Mouse (Mus musculus): Measurements from ENCODE around the gene Arhgef17.
A peak's percentile ranks its signal among the peaks of the same experiment; 100 is the strongest.

Arhgef17 gene

DNA sequence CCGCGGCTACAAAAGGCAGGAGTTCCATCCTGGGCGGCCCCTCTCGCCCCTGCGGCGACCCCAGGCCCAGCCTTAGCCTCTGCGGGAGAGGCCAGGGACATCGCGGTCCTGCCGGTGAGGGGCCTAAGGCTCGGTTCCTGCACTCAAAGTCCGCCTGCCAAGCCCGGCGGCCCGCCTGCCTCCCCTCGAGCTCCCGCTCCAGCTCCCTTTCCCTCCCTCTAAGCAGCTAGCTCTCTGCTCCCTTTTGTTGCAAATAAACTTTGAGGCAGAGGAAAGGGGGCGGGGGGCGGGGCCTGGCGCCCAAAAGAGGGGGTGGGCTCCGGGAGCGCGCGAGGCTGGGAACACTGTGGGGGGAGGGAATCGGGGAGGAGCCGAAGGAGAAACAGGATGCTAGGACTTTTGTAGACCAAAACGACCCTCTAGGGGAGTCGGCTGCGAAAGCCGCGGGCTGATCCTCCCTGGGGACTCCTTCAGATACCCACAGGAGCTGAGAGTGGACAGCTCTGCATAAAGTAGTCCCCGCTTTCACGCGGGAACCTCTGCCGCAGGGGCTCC lies at the start of gene Arhgef17:
TSS of gene Arhgef17 (minus strand) at position 182 of the 555 bp plus-strand sequence.
- no peak for DNase-seq (ENCODE audit: low read depth, low spot score)

DNA sequence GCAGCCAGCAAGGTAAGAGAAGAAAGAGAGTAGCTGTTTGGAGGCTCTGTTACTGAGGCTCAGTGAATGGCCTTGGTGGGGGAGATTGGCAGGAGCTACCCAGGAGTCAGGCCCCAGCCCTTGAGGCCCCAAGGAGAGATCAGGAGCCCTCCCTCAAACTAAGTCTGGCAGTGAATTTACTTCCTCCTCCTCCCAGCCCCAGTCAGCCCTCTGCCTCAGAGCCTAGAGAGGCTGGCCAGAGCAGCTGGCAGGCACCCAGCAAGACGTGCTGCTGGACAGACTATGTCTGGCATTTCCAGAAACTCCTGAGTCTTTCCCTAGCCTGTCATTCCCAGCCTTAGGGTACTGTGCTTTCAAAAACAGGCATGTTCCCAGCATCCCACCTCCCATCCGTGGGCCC lies 47.3 kb upstream of the Arhgef17 start:
- DNase-seq (ENCODE audit: low read depth, low spot score): no peak

DNA sequence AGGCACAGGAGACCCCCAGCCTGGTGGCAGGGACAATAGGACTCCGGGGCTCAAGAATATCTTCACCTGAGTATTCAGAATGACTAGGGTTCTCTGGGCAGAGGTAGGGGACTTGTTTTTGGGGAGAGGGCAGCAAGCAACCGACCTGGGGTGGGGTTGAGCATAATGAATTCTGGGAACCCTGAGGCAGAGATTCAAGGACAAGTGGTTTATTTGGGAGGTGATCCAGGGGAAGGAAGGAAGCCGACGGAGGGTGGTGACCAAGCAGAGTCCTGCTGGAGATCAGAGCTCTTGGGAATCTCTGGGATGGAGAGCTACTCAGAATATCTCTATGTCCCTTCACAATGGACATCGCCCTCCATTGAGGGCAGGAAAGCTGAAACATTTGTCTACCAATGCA lies 46.3 kb upstream of the Arhgef17 start:
- no peak for DNase-seq (ENCODE audit: low read depth, low spot score)

DNA sequence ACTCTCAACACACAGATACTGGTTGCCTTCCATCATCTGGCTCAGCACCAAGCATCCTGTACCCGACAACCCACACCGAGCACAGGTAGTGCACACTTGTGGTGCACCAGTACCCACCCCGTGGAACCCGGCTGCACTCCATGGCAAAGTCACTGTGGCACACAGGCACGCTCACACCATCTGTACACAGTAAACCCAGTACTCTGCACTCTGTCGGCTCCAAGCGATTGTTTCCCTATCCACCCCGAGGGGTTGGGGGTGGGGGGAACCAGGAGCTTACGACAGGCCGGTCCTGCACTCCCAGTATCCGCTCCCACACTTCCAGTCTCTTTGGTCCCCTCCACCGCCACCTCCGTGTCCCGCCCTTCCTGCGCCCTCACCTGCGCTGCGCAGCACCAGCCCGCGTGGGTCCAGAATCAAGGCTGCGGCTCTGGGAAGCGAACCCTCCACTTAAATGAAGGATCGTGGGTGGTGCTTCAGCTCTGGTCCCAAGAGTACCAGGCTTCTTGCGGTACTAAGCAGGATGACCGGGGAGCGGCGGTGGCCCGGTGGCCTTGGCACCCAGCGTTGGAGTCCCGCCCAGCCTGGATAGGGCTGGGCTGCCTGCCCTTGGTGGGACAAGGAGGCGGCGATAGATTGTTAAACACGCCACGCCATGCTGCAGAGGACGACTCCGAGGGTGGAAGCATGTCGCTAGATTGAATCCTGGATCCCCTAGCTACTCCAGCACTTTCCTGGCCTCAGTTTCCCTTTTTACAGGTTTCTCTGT lies 42.4 kb upstream of the Arhgef17 start, which contains the start of gene P2ry6:
TSS of gene P2ry6 (minus strand) at position 515 of the 769 bp plus-strand sequence.
- DNase-seq (ENCODE audit: low read depth, low spot score): no peak

DNA sequence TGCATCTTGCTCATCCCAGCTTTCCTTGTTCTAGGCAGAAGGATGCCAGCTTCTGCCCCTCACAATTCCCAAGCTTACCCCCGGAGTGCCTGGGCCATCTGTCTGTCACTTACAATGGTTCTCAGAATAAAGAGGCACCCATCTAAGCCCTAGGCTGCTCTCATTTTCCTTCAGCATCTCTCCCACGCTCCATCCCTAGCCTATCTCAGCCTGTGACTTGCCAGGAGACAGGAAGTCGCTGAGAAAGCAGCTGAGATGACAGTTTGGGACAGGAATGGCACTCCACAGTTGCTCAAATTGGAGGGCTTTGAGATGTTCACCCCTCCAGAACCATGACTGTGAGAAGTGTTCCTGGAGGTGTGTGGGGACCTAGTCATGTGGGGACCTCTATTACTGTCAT lies 41.0 kb upstream of the Arhgef17 start:
- DNase-seq (ENCODE audit: low read depth, low spot score): no peak

- no peak for DNase-seq (ENCODE audit: low read depth, low spot score)
Observed at GRCm38 (mm10) chr7:100968874-100969659, 37.2 kb upstream of the Arhgef17 start.

DNA sequence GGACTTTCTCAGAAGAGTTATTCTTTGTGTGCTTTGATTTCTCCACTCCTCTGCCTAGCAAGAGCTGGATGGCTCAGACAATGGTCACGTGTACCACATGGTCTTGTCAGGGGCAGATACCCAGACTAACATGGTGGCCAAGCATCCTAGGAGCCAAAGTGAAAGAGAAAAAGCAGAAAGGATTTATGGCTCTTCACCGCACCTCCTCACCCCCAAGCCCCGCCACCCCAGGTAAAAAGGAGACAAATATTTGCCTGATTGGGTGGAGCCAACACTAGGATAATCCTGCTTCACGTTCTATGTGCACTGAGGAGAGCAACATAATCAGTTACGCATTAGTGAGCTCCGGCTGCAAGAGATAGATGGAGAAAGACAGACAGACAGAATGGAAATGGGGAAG lies 36.5 kb upstream of the Arhgef17 start:
- no peak for DNase-seq (ENCODE audit: low read depth, low spot score)

DNA sequence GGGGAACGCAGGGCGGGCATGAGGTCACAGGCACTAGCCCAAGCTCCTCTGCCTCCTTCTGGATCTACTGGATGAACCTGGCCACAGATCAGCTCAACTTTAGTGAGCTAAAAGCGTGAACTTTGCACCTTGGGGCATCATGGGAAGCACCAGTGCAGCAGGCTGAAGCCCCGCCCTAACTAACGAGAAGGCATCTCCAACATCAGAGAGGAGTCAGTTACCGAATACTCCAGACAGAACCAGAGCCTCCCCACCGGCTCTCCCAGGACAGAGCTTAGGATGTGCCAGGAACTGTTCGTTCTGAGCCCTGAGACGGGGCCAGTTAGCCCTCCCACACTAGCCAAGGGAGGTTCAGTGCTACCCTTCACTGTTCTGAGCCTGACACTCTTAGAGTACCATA lies 35.9 kb upstream of the Arhgef17 start:
- DNase-seq (ENCODE audit: low read depth, low spot score): no peak

DNA sequence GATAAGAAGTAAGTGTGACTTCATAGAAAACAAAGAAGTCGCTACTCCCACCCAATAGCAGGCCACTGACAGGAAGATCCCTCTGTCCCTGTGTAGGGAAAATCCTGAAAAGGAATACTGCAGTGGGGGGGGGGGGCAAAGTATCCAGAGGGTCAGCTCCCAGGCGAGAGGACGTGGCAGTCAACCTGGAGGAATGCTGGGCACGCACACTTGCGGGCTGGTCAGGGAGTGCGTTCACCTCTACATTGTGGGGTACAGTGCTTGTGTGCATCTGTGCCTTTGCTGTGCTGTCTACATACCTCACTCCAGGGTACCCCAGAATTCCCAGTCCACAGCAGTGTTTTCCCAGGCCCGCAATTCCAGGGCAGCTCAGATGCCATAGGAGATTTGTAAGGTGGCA lies 34.1 kb upstream of the Arhgef17 start:
- no peak for DNase-seq (ENCODE audit: low read depth, low spot score)

GRCm38 (mm10) chr7:100965079-100965478 lies 33.2 kb upstream of the Arhgef17 start:
- DNase-seq (ENCODE audit: low read depth, low spot score): peak; percentile 6

- no peak for DNase-seq (ENCODE audit: low read depth, low spot score)
Observed at GRCm38 (mm10) chr7:100964242-100964641, 32.3 kb upstream of the Arhgef17 start.

- DNase-seq (ENCODE audit: low read depth, low spot score): no peak
Observed at GRCm38 (mm10) chr7:100963381-100963780, 31.5 kb upstream of the Arhgef17 start.

DNA sequence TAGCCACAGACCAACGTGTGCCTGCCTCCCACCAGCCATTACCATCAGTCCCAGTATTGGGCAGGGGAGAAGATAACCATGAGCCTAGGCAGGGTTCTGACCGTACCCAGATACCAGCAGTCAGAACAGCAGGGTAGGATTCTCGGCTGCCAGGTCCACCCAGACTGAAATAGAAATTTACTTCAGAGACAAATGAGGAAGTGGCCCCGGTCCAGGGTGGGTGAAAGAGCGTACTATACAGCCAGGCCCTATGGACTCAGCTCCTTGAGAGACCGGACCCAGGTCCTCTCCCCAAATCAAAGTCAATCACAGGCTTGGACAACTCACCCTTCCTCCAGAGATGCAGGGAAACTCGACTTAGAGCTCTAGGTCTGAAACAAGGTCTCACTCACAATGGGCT lies 29.2 kb upstream of the Arhgef17 start:
- no peak for DNase-seq (ENCODE audit: low read depth, low spot score)

DNA sequence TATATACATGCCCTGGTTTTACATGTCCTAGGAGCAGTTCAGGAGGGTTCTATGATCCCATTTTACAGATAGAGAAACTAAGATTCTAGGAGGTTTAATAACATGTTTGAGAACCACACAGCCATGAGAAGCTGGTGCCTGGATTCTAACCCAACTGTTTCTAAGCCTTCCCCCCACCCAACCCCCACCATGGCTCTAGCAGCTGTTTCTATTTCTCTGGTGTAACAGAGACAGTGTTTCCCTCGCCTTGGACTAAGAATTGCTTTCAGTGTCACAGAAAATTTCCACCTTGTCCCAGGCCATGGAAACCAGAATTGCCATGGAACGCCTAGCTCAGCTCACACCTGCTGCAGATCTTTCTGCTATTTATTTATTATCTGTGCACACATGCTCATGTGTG lies 28.6 kb upstream of the Arhgef17 start:
- no peak for DNase-seq (ENCODE audit: low read depth, low spot score)

DNA sequence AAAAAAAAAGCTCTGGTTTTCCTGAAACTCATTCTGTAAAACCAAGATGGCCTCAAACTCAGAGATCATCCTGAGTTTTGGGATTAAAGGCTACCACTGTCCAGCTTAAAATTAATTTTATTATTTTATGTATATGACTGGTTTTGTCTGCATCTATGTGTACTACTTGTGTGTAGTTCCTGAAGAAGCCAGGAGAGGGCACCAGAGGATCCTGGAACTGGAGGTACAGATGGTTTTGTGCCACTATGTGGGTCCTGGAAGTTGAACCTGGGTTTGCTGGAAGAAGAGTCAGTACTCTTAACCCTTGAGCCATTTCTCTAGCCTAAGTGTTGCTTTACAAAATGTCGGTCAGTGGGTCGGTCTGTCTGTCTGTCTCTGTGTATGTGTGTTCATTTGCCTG lies 26.5 kb upstream of the Arhgef17 start:
- no peak for DNase-seq (ENCODE audit: low read depth, low spot score)

GRCm38 (mm10) chr7:100952686-100953085 lies 20.8 kb upstream of the Arhgef17 start:
- no peak for DNase-seq (ENCODE audit: low read depth, low spot score)

DNA sequence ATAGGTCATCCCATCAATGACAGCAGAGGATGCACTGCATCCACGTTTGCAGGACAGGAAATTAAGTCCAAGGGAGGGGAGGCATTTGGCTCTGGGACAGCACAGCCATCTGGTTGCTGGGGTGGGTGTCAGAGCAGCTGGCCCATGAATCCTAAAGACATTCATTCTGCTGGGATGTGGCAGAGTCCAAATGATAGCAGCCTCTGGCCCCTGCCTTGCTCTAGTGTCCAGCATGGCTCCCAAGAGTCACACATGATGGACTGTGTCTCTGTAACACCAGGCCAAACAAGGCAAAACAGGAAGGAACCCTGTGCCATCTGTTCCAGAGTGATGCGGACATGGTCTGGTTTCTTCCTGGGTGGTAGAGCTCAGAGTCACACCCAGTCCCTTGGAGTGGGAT lies 20.0 kb upstream of the Arhgef17 start:
- no peak for DNase-seq (ENCODE audit: low read depth, low spot score)

GRCm38 (mm10) chr7:100950481-100951010 lies 18.6 kb upstream of the Arhgef17 start:
- DNase-seq (ENCODE audit: low read depth, low spot score): no peak

- DNase-seq (ENCODE audit: low read depth, low spot score): no peak
Observed at GRCm38 (mm10) chr7:100950031-100950430, 18.1 kb upstream of the Arhgef17 start.

DNA sequence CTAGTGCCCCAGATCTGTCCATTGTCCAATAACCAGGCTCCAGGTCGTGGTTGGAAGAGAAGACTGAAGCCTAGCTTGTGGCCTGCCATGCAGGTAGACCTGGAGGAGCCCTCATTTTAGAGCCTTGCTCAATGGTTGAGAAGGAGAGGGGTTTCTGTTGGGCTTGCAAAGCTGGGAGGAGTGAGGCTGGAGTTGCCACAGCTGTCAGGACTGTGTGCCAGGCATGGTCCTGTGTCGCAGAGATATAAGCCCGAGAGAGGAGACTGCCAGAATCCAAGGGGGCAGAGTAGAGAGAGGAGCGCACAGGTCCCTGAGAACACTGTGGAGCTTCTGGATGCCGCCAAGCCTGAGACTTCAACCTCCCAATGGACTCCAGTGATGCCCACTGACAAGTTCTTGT lies 12.8 kb upstream of the Arhgef17 start:
- no peak for DNase-seq (ENCODE audit: low read depth, low spot score)

GRCm38 (mm10) chr7:100944306-100944705 lies 12.4 kb upstream of the Arhgef17 start:
- DNase-seq (ENCODE audit: low read depth, low spot score): no peak

Measured in retina, postnatal 7 days (tissue).